Mouse (Mus musculus): Measurements from ENCODE around the gene Sdhaf1.
A peak's percentile ranks its signal among the peaks of the same experiment; 100 is the strongest.

Sdhaf1 gene

GRCm38 (mm10) chr7:30324300-30324944 is 727 bp upstream of the Sdhaf1 start:
- DNase-seq, result no peak

- no peak for DNase-seq
Observed at GRCm38 (mm10) chr7:30322865-30323264, 830 bp downstream of the Sdhaf1 start.

GRCm38 (mm10) chr7:30322285-30322667 is 1.4 kb downstream of the Sdhaf1 start:
- DNase-seq, result peak; percentile 96

GRCm38 (mm10) chr7:30321539-30322284 is 2.0 kb downstream of the Sdhaf1 start, which contains the start of gene E130208F15Rik:
TSS of gene E130208F15Rik (plus strand) at chr7:30321740.
- DNase-seq, result peak; percentile 82

GRCm38 (mm10) chr7:30320946-30321345 is 2.7 kb downstream of the Sdhaf1 start:
- DNase-seq, result no peak

- DNase-seq, result no peak
Observed at GRCm38 (mm10) chr7:30318142-30318541, 5.6 kb downstream of the Sdhaf1 start.

- no peak for DNase-seq
Observed at GRCm38 (mm10) chr7:30315559-30316529, 7.9 kb downstream of the Sdhaf1 start.

- no peak for DNase-seq
Observed at GRCm38 (mm10) chr7:30314721-30315155, 9.0 kb downstream of the Sdhaf1 start, which contains the start of gene Syne4. TSS of gene Syne4 (plus strand) at chr7:30314807.

GRCm38 (mm10) chr7:30313666-30314320 is 9.9 kb downstream of the Sdhaf1 start:
- no peak for DNase-seq

GRCm38 (mm10) chr7:30310136-30310535 is 13.6 kb downstream of the Sdhaf1 start:
- DNase-seq, result no peak

- no peak for DNase-seq
Observed at GRCm38 (mm10) chr7:30309395-30310129, 14.1 kb downstream of the Sdhaf1 start.

GRCm38 (mm10) chr7:30308076-30309005 is 15.4 kb downstream of the Sdhaf1 start, which contains the start of gene Alkbh6:
TSS of gene Alkbh6 (plus strand) at chr7:30308717.
- DNase-seq, result peak; percentile 94

GRCm38 (mm10) chr7:30306083-30306779 is 17.5 kb downstream of the Sdhaf1 start:
- peak; percentile 21 for DNase-seq

GRCm38 (mm10) chr7:30300914-30301313 is 22.8 kb downstream of the Sdhaf1 start:
- peak; percentile 47 for DNase-seq

- no peak for DNase-seq
Observed at GRCm38 (mm10) chr7:30297266-30297665, 26.4 kb downstream of the Sdhaf1 start.

- DNase-seq, result no peak
Observed at GRCm38 (mm10) chr7:30296816-30297215, 26.9 kb downstream of the Sdhaf1 start.

GRCm38 (mm10) chr7:30295103-30295502 is 28.6 kb downstream of the Sdhaf1 start:
- no peak for DNase-seq

- no peak for DNase-seq
Observed at GRCm38 (mm10) chr7:30294296-30294695, 29.4 kb downstream of the Sdhaf1 start.

GRCm38 (mm10) chr7:30293795-30294194 is 29.9 kb downstream of the Sdhaf1 start:
- no peak for DNase-seq
